Mouse (Mus musculus): ENCODE data around the gene Rab1b. TPM values are rescaled to one million over a fixed set of nuclear protein-coding genes. Genes with fewer than 3 reads are reported as not detected.
"Not testable (repeated sequence)": the region's sequence is repeated elsewhere in the genome, so short reads cannot be mapped to it uniquely, and the experiment has no call there.

Gene Rab1b
- polyA plus RNA-seq (2014; fragmentation: Nextera tagmentation; extraction: Ambion mirVana) = 227 and 228 TPM in 2 replicates

DNA sequence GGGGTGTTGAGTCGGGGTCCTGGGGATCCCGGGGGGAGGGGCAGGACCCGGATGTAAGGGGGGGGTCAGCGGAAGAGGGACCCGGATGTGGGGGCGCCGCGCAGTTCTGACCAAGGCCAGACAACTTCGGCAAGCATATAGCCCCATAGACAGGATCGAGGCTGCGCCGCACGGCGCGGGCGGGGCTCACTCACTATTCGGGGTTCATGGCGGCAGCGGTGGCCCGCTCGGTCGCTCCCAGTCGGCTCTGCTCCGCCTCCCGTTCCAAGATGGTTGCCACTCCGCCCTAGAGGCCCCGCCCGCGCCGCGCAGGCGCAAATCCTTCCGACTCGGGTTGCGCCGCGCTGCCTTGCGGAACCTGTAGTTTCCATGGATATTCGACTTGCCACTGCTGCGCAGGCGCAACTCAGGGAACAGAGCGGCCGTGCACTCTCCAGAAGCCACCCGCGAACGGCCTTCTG lies at the start of gene Rab1b:
Rab1b (minus strand) TSS at position 342 of the 461 bp plus-strand sequence.
- H3K9me3 ChIP-seq (ENCODE audit: control insufficient read depth, low read length) = no peaks in the 10 kb centered on the region
- peaks cover 76% of the 10 kb centered on the region for H3K36me3 ChIP-seq (ENCODE audit: control insufficient read depth, insufficient read depth, low read length)
- peak within 1 kb of the TSS; percentile 98 for H3K27ac ChIP-seq (replicated peaks; ENCODE audit: low read depth, low read length)

DNA sequence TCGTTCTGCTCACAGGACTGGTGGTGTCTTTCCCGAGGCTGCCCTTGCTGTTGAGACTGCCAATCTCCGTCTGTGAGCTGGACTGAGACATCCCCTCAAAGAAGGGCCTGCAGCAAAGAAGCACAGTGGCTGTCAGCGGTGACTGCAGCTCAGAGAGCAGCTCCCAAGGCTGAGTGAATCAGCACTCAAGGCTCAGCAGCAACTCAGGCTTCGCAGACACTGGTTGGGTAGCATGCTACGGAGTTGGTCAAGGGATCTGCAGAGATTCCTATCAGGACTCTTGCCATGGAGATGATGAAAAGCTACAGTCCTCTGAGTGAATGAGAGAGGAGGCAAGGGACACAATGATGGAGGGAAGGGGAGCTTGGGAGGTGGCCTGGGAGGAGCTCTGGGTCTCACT lies 45.4 kb upstream of the Rab1b start:
- no peak overlapping the region for H3K4me2 ChIP-seq (ENCODE audit: low read length)
- H3K4me1 ChIP-seq (ENCODE audit: control insufficient read depth, insufficient read depth, low read length) = no peaks in the 10 kb centered on the region
- DNase-seq (no peak), ATAC-seq (ENCODE audit: low FRiP score, low TSS enrichment) (no peak)
- no peak overlapping the region for H3K9ac ChIP-seq (replicated peaks; ENCODE audit: low read length)
- H3K27ac ChIP-seq (replicated peaks; ENCODE audit: low read depth, low read length) = no peak overlapping the region
- no peaks in the 10 kb centered on the region for H3K27me3 ChIP-seq (ENCODE audit: control insufficient read depth, insufficient read depth, low read length)
- WGBS = 91% methylated on average over 6 of the region's 6 CpGs
- no peak overlapping the region for H3K4me3 ChIP-seq (replicated peaks; ENCODE audit: low read depth, low read length)
- H3K36me3 ChIP-seq (ENCODE audit: control insufficient read depth, insufficient read depth, low read length) = peaks cover 50% of the 10 kb centered on the region
- no peaks in the 10 kb centered on the region for H3K9me3 ChIP-seq (ENCODE audit: control insufficient read depth, low read length)

More for the DNA sequence above, at the start of gene Rab1b:
- Histone ChIP-seq H3K9ac (replicated peaks; ENCODE audit: low read length) (peak within 1 kb of the TSS; percentile 88), H3K4me2 (ENCODE audit: low read length) (peak within 1 kb of the TSS; percentile 96), H3K27me3 (ENCODE audit: control insufficient read depth, insufficient read depth, low read length) (no peaks in the 10 kb centered on the region), H3K4me1 (ENCODE audit: control insufficient read depth, insufficient read depth, low read length) (peaks cover 9% of the 10 kb centered on the region), H3K4me3 (replicated peaks; ENCODE audit: low read depth, low read length) (peak within 1 kb of the TSS; percentile 76)
- under 1% methylated on average over 46 of the region's 46 CpGs for WGBS
- peak; percentile 92 for ATAC-seq (ENCODE audit: low FRiP score, low TSS enrichment)
- DNase-seq = peak; percentile 100

- WGBS = 88% methylated on average over 5 of the region's 5 CpGs
- H3K27ac ChIP-seq (replicated peaks; ENCODE audit: low read depth, low read length) = no peak overlapping the region
- DNase-seq (no peak), ATAC-seq (ENCODE audit: low FRiP score, low TSS enrichment) (no peak)
- H3K4me2 ChIP-seq (ENCODE audit: low read length) = no peak overlapping the region
- no peaks in the 10 kb centered on the region for H3K9me3 ChIP-seq (ENCODE audit: control insufficient read depth, low read length)
- no peak overlapping the region for H3K9ac ChIP-seq (replicated peaks; ENCODE audit: low read length)
- H3K4me3 ChIP-seq (replicated peaks; ENCODE audit: low read depth, low read length) = no peak overlapping the region
- no peaks in the 10 kb centered on the region for H3K4me1 ChIP-seq (ENCODE audit: control insufficient read depth, insufficient read depth, low read length)
- H3K27me3 ChIP-seq (ENCODE audit: control insufficient read depth, insufficient read depth, low read length) = no peaks in the 10 kb centered on the region
- H3K36me3 ChIP-seq (ENCODE audit: control insufficient read depth, insufficient read depth, low read length) = peaks cover 53% of the 10 kb centered on the region
Measured at GRCm38 (mm10) chr19:5151741-5152140, 44.9 kb upstream of the Rab1b start.

- 40% methylated on average over 3 of the region's 3 CpGs for WGBS
- Histone ChIP-seq H3K27ac (replicated peaks; ENCODE audit: low read depth, low read length) (no peak overlapping the region), H3K4me3 (replicated peaks; ENCODE audit: low read depth, low read length) (no peak overlapping the region), H3K36me3 (ENCODE audit: control insufficient read depth, insufficient read depth, low read length) (peaks cover 55% of the 10 kb centered on the region), H3K4me1 (ENCODE audit: control insufficient read depth, insufficient read depth, low read length) (no peaks in the 10 kb centered on the region), H3K27me3 (ENCODE audit: control insufficient read depth, insufficient read depth, low read length) (no peaks in the 10 kb centered on the region), H3K4me2 (ENCODE audit: low read length) (no peak overlapping the region), H3K9me3 (ENCODE audit: control insufficient read depth, low read length) (no peaks in the 10 kb centered on the region), H3K9ac (replicated peaks; ENCODE audit: low read length) (no peak overlapping the region)
- DNase-seq = peak; percentile 85
- ATAC-seq (ENCODE audit: low FRiP score, low TSS enrichment) = no peak
Measured at GRCm38 (mm10) chr19:5151331-5151730, 44.5 kb upstream of the Rab1b start.

GRCm38 (mm10) chr19:5150358-5150757 lies 43.5 kb upstream of the Rab1b start:
- Histone ChIP-seq H3K9me3 (ENCODE audit: control insufficient read depth, low read length) (no peaks in the 10 kb centered on the region), H3K36me3 (ENCODE audit: control insufficient read depth, insufficient read depth, low read length) (peaks cover 48% of the 10 kb centered on the region), H3K27me3 (ENCODE audit: control insufficient read depth, insufficient read depth, low read length) (no peaks in the 10 kb centered on the region), H3K4me2 (ENCODE audit: low read length) (no peak overlapping the region), H3K9ac (replicated peaks; ENCODE audit: low read length) (no peak overlapping the region; the same call in 1 of the 2 replicates), H3K4me1 (ENCODE audit: control insufficient read depth, insufficient read depth, low read length) (no peaks in the 10 kb centered on the region), H3K4me3 (replicated peaks; ENCODE audit: low read depth, low read length) (no peak overlapping the region), H3K27ac (replicated peaks; ENCODE audit: low read depth, low read length) (no peak overlapping the region)
- ATAC-seq (ENCODE audit: low FRiP score, low TSS enrichment) (no peak), DNase-seq (no peak)
- 94% methylated on average over 6 of the region's 6 CpGs for WGBS

- H3K9ac ChIP-seq (replicated peaks; ENCODE audit: low read length); H3K9me3 ChIP-seq (ENCODE audit: control insufficient read depth, low read length); H3K4me2 ChIP-seq (ENCODE audit: low read length); H3K27me3 ChIP-seq (ENCODE audit: control insufficient read depth, insufficient read depth, low read length); H3K4me1 ChIP-seq (ENCODE audit: control insufficient read depth, insufficient read depth, low read length); ATAC-seq (ENCODE audit: low FRiP score, low TSS enrichment); H3K27ac ChIP-seq (replicated peaks; ENCODE audit: low read depth, low read length); H3K4me3 ChIP-seq (replicated peaks; ENCODE audit: low read depth, low read length); DNase-seq: not testable (repeated sequence)
- peaks cover 48% of the 10 kb centered on the region for H3K36me3 ChIP-seq (ENCODE audit: control insufficient read depth, insufficient read depth, low read length)
- WGBS = 87% methylated on average over 6 of the region's 6 CpGs
Measured at GRCm38 (mm10) chr19:5149041-5149440, 42.2 kb upstream of the Rab1b start.

- Histone ChIP-seq H3K9me3 (ENCODE audit: control insufficient read depth, low read length) (no peaks in the 10 kb centered on the region), H3K4me1 (ENCODE audit: control insufficient read depth, insufficient read depth, low read length) (no peaks in the 10 kb centered on the region), H3K27ac (replicated peaks; ENCODE audit: low read depth, low read length) (no peak overlapping the region), H3K9ac (replicated peaks; ENCODE audit: low read length) (no peak overlapping the region), H3K27me3 (ENCODE audit: control insufficient read depth, insufficient read depth, low read length) (no peaks in the 10 kb centered on the region), H3K36me3 (ENCODE audit: control insufficient read depth, insufficient read depth, low read length) (peaks cover 77% of the 10 kb centered on the region), H3K4me3 (replicated peaks; ENCODE audit: low read depth, low read length) (no peak overlapping the region), H3K4me2 (ENCODE audit: low read length) (no peak overlapping the region)
- WGBS = 6% methylated on average over 2 of the region's 2 CpGs
- peak; percentile 86 for DNase-seq
- no peak for ATAC-seq (ENCODE audit: low FRiP score, low TSS enrichment)
Measured at GRCm38 (mm10) chr19:5139640-5140039, 32.8 kb upstream of the Rab1b start.

- no peak for ATAC-seq (ENCODE audit: low FRiP score, low TSS enrichment)
- H3K4me3 ChIP-seq (replicated peaks; ENCODE audit: low read depth, low read length) = no peak overlapping the region
- 83% methylated on average over 4 of the region's 4 CpGs for WGBS
Measured at GRCm38 (mm10) chr19:5131237-5131636, 24.4 kb upstream of the Rab1b start.

DNA sequence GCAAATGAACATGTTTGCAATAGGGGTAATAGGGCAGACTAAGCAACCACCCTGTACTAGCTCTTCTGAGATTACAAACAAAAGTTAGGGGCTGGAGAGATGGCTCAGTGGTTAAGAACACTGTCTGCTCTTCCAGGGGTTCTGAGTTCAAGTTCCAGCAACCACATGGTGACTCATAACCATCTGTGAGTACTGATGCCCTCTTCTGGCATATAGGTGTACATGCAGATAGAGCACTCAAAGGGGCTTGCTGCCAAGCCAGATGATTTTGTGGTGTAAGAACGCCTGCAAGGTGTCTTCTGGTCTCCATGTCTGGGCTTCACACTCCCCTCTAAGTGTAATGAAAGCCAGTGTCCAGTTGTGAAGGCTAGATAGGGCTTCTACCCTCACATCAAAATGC lies 22.9 kb upstream of the Rab1b start:
- H3K4me2 ChIP-seq (ENCODE audit: low read length) = no peak overlapping the region
- H3K9me3 ChIP-seq (ENCODE audit: control insufficient read depth, low read length) = no peaks in the 10 kb centered on the region
- peak; percentile 27 for DNase-seq
- 26% methylated on average over 1 of the region's 1 CpGs for WGBS
- no peak for ATAC-seq (ENCODE audit: low FRiP score, low TSS enrichment)
- no peak overlapping the region for H3K9ac ChIP-seq (replicated peaks; ENCODE audit: low read length)
- H3K4me3 ChIP-seq (replicated peaks; ENCODE audit: low read depth, low read length) = no peak overlapping the region
- H3K4me1 ChIP-seq (ENCODE audit: control insufficient read depth, insufficient read depth, low read length) = no peaks in the 10 kb centered on the region
- H3K27me3 ChIP-seq (ENCODE audit: control insufficient read depth, insufficient read depth, low read length) = no peaks in the 10 kb centered on the region
- no peak overlapping the region for H3K27ac ChIP-seq (replicated peaks; ENCODE audit: low read depth, low read length)
- peaks cover 20% of the 10 kb centered on the region for H3K36me3 ChIP-seq (ENCODE audit: control insufficient read depth, insufficient read depth, low read length)

More at GRCm38 (mm10) chr19:5131237-5131636, 24.4 kb upstream of the Rab1b start:
- H3K27ac ChIP-seq (replicated peaks; ENCODE audit: low read depth, low read length) = no peak overlapping the region
- peaks cover 33% of the 10 kb centered on the region for H3K36me3 ChIP-seq (ENCODE audit: control insufficient read depth, insufficient read depth, low read length)
- no peak for DNase-seq
- no peaks in the 10 kb centered on the region for H3K4me1 ChIP-seq (ENCODE audit: control insufficient read depth, insufficient read depth, low read length)
- H3K9ac ChIP-seq (replicated peaks; ENCODE audit: low read length) = no peak overlapping the region
- H3K9me3 ChIP-seq (ENCODE audit: control insufficient read depth, low read length) = no peaks in the 10 kb centered on the region
- no peak overlapping the region for H3K4me2 ChIP-seq (ENCODE audit: low read length)
- H3K27me3 ChIP-seq (ENCODE audit: control insufficient read depth, insufficient read depth, low read length) = no peaks in the 10 kb centered on the region

Measured in midbrain, embryonic 14.5 days (tissue).